Mouse (Mus musculus) heart, postnatal 14 days (tissue): ENCODE measurements around the gene 1110004F10Rik. TPM values are rescaled to one million over a fixed set of nuclear protein-coding genes. Genes with fewer than 3 reads are reported as not detected.

Experiments used
- DNase-seq, 2 experiments: peaks; one replicate each; pipeline ENCODE4 v3.0.0; 2021 to 2022
- intact Hi-C: fragments of 180-260 bp; cut with DNase I; formaldehyde crosslinking; loops from one replicate; pipeline ENCODE4 v1.15.1; 2025
- total RNA-seq, 2 experiments: library from RNA; stranded (reverse); gene quantifications; 2 replicates each; pipeline ENCODE4 v1.2.3; 2021

Gene 1110004F10Rik
- total RNA-seq, 2 experiments from 2014 or later, result 51.3 to 52.1 TPM

- peak; percentile 74 to 88 for DNase-seq
- intact Hi-C loops, result loop anchor here (10.0 kb wide), 1 partner anchor 193 kb away; no protein-coding TSS in a partner anchor
Observed at GRCm38 (mm10) chr7:116132078-116132477, 92.9 kb downstream of the 1110004F10Rik start.

- intact Hi-C loops, result loop anchor here (10.0 kb wide), 1 partner anchor 190 kb away; no protein-coding TSS in a partner anchor
- peak; percentile 40 to 50 for DNase-seq
Observed at GRCm38 (mm10) chr7:116134413-116135292, 95.5 kb downstream of the 1110004F10Rik start.

GRCm38 (mm10) chr7:116137149-116137548, 98.0 kb downstream of the 1110004F10Rik start:
- DNase-seq, result no peak
- intact Hi-C loops, result loop anchor here (10.0 kb wide), 1 partner anchor 188 kb away; no protein-coding TSS in a partner anchor

GRCm38 (mm10) chr7:116137671-116138070, 98.5 kb downstream of the 1110004F10Rik start:
- intact Hi-C loops, result loop anchor here (10.0 kb wide), 1 partner anchor 187 kb away; no protein-coding TSS in a partner anchor

GRCm38 (mm10) chr7:116145030-116145429, 105.8 kb downstream of the 1110004F10Rik start:
- intact Hi-C loops, result no loop called here
- DNase-seq, result no peak

More at GRCm38 (mm10) chr7:116137671-116138070, 98.5 kb downstream of the 1110004F10Rik start:
- no peak for DNase-seq

GRCm38 (mm10) chr7:116147114-116147513, 107.9 kb downstream of the 1110004F10Rik start:
- intact Hi-C loops, result no loop called here
- DNase-seq, result no peak

GRCm38 (mm10) chr7:116149568-116149967, 110.4 kb downstream of the 1110004F10Rik start:
- DNase-seq, result no peak
- intact Hi-C loops, result no loop called here

- no peak for DNase-seq
- intact Hi-C loops, result no loop called here
Observed at GRCm38 (mm10) chr7:116153781-116154368, 114.7 kb downstream of the 1110004F10Rik start.

Other genes starting within 250 kb of the 1110004F10Rik start
- gene Sox6, start 601 bp upstream of the 1110004F10Rik start, total RNA-seq, result 10 to 100 TPM; 27.1 to 32.5 TPM
- gene Gm4353, start 45.2 kb downstream of the 1110004F10Rik start, total RNA-seq, result 1 to 10 TPM in 1 of 2 experiments, under 1 TPM in 1; 0.93 to 2.0 TPM